Mouse (Mus musculus) heart, adult 18-20 months (tissue): ENCODE measurements at regions not wholly inside any gene's neighbourhood (a gene's known extent, or its start where the extent isn't known, plus 50 kb on each side); places are given as distances from the start of the nearest gene placed in this dataset.

Experiments
- DNase-seq, 2 experiments: peaks; one replicate each; pipeline ENCODE4 v3.0.0; 2021 to 2022; ENCODE audit warnings: mixed read lengths in 1 of 2

DNA sequence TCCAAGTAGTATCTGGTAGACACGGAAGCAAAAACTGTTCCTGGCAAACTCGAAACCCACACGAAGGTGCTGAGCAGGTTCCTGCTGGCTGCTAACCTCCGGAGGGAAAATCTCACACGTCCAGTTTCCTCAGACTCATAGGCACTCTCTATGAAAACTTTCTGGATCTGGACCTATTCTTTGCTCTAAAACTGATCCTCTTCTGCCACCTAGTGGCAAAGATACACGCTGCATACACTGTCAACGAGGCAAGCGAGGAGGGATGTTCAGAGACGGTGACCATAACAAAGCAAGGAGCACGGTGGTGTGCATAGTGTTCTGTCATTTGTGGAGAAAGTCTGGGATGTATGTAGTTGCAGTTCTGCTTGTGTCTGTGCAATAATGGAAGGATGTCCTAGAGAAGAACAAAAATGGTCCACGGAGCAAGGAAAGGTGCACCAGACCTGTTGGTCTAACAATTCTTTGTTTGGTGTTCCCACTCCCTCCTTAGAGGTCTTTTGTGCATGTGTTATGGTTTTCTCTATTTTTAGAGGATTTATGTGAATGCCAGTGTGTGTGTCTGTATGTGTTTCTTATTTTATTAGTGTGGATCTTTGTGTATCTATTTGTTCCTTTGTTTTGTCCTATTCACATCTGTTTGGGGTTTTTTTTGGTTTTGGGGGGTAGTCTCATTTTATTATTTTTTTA is 57.0 kb upstream of the Siglech start:
- DNase-seq: peak; percentile 14 to 53
